Mouse (Mus musculus) heart, postnatal 0 days (tissue): ENCODE results near the gene Taf5.

ENCODE experiments used
- CTCF ChIP-seq: IDR thresholded peaks from 2 replicates; pipeline ENCODE4 v1.5.1; 2016; ENCODE audit warnings: antibody characterized with exemption, control low read depth, low read depth
- EP300 ChIP-seq: IDR thresholded peaks from 2 replicates; pipeline ENCODE4 v1.6.1; 2016; ENCODE audit warnings: antibody characterized with exemption, low read depth

- TF ChIP-seq CTCF (no peak), EP300 (no peak)
These were observed 17.1 kb upstream of the Taf5 start, which contains the start of gene Pcgf6 for GRCm38 (mm10) chr19:47050271-47051032.
